8 mouse cellular contexts compared by ENCODE assay signal in genomic region chr7:24628685-24629610, GRCm38 (mm10). TPM values are rescaled to one million over a fixed set of nuclear protein-coding genes. Genes with fewer than 3 reads are reported as not detected.
A peak's percentile ranks its signal among the peaks of the same experiment; 100 is the strongest.
DNase-seq lines count a peak whose midpoint lies in the region; ATAC-seq and TF ChIP-seq lines count a peak whose summit lies in the region.

No protein-coding gene starts in this region.

- peak; percentile 33 for DNase-seq in right cerebral cortex, adult 18-20 months
- no peak for DNase-seq in right cerebral cortex, postnatal 36 days (ENCODE audit: low spot score in 2 of 2)
- DNase-seq in lung, adult 2 months: peak; percentile 78
- DNase-seq in testis, postnatal 14 days (ENCODE audit: low spot score): peak; percentile 90

- peak overlapping the region; percentile 68 for H3K9ac ChIP-seq in embryonic facial prominence, embryonic 13.5 days
- H3K9ac ChIP-seq in heart, embryonic 11.5 days (ENCODE audit: low read depth, low read length): peak overlapping the region; percentile 64; the same call in 1 of the 2 replicates
- peak overlapping the region; percentile 32; the same call in 1 of the 2 replicates for H3K9ac ChIP-seq in kidney, embryonic 14.5 days (ENCODE audit: low read depth, low read length)
- H3K9ac ChIP-seq in neural tube, embryonic 15.5 days (replicated peaks): peak overlapping the region; percentile 36

- H3K9me3 ChIP-seq in embryonic facial prominence, embryonic 13.5 days: no peaks in the 10 kb centered on the region
- no peaks in the 10 kb centered on the region for H3K9me3 ChIP-seq in heart, embryonic 11.5 days (replicated peaks; ENCODE audit: control insufficient read depth, low read length)
- no peaks in the 10 kb centered on the region for H3K9me3 ChIP-seq in kidney, embryonic 14.5 days (ENCODE audit: control insufficient read depth, low read length)
- no peaks in the 10 kb centered on the region for H3K9me3 ChIP-seq in neural tube, embryonic 15.5 days (replicated peaks)

- H3K36me3 ChIP-seq in embryonic facial prominence, embryonic 13.5 days: no peaks in the 10 kb centered on the region
- no peaks in the 10 kb centered on the region for H3K36me3 ChIP-seq in heart, embryonic 11.5 days (ENCODE audit: control insufficient read depth, insufficient read depth, low read length)
- no peaks in the 10 kb centered on the region for H3K36me3 ChIP-seq in kidney, embryonic 14.5 days (ENCODE audit: control insufficient read depth, insufficient read depth, low read length)
- H3K36me3 ChIP-seq in neural tube, embryonic 15.5 days: no peaks in the 10 kb centered on the region

- H3K4me2 ChIP-seq in embryonic facial prominence, embryonic 13.5 days: peak overlapping the region; percentile 66
- H3K4me2 ChIP-seq in heart, embryonic 11.5 days: peak overlapping the region; percentile 64
- peak overlapping the region; percentile 46 for H3K4me2 ChIP-seq in kidney, embryonic 14.5 days (replicated peaks; ENCODE audit: low read depth, low read length)
- peak overlapping the region; percentile 67 for H3K4me2 ChIP-seq in neural tube, embryonic 15.5 days

- peak overlapping the region; percentile 22; the same call in 1 of the 2 replicates for H3K27ac ChIP-seq in embryonic facial prominence, embryonic 13.5 days
- H3K27ac ChIP-seq in heart, embryonic 11.5 days (ENCODE audit: low read depth, low read length): no peak overlapping the region
- no peak overlapping the region for H3K27ac ChIP-seq in kidney, embryonic 14.5 days (ENCODE audit: low read depth, low read length)
- H3K27ac ChIP-seq in neural tube, embryonic 15.5 days (replicated peaks): no peak overlapping the region

- TF ChIP-seq POLR2A in lung, adult 2 months (IDR thresholded peaks at IDR 0.05; ENCODE audit: borderline replicate concordance, extremely low read depth, low read depth, low read length): no peak

- 8% methylated on average over 32 of the region's 33 CpGs for WGBS in embryonic facial prominence, embryonic 13.5 days
- 12% methylated on average over 32 of the region's 33 CpGs for WGBS in heart, embryonic 11.5 days (ENCODE audit: insufficient replicate concordance)
- 10% methylated on average over 33 of the region's 33 CpGs for WGBS in kidney, embryonic 14.5 days
- WGBS in lung, adult 2 months: 8% methylated on average over 33 of the region's 33 CpGs
- WGBS in neural tube, embryonic 15.5 days: 10% methylated on average over 32 of the region's 33 CpGs

- H3K4me3 ChIP-seq in embryonic facial prominence, embryonic 13.5 days: peak overlapping the region; percentile 42
- peak overlapping the region; percentile 23 for H3K4me3 ChIP-seq in heart, embryonic 11.5 days (ENCODE audit: low read depth, low read length)
- H3K4me3 ChIP-seq in kidney, embryonic 14.5 days (ENCODE audit: low read length): peak overlapping the region; percentile 19
- H3K4me3 ChIP-seq in lung, adult 2 months (replicated peaks; ENCODE audit: extremely low read depth, low read depth, low read length): no peak overlapping the region
- peak overlapping the region; percentile 34 for H3K4me3 ChIP-seq in neural tube, embryonic 15.5 days (replicated peaks)

- H3K4me1 ChIP-seq in embryonic facial prominence, embryonic 13.5 days: peaks cover 8% of the 10 kb centered on the region
- H3K4me1 ChIP-seq in heart, embryonic 11.5 days (ENCODE audit: control insufficient read depth, insufficient read depth, low read length): no peaks in the 10 kb centered on the region
- no peaks in the 10 kb centered on the region for H3K4me1 ChIP-seq in kidney, embryonic 14.5 days (ENCODE audit: control insufficient read depth, insufficient read depth, low read length)
- no peaks in the 10 kb centered on the region for H3K4me1 ChIP-seq in lung, adult 2 months (ENCODE audit: control insufficient read depth, insufficient read depth, low read length)
- peaks cover 3% of the 10 kb centered on the region for H3K4me1 ChIP-seq in neural tube, embryonic 15.5 days

- no peaks in the 10 kb centered on the region for H3K27me3 ChIP-seq in embryonic facial prominence, embryonic 13.5 days
- H3K27me3 ChIP-seq in heart, embryonic 11.5 days (ENCODE audit: control insufficient read depth, insufficient read depth, low read length): no peaks in the 10 kb centered on the region; the same call in 1 of the 2 replicates
- H3K27me3 ChIP-seq in kidney, embryonic 14.5 days (ENCODE audit: control insufficient read depth, insufficient read depth, low read length): no peaks in the 10 kb centered on the region
- H3K27me3 ChIP-seq in neural tube, embryonic 15.5 days (replicated peaks): no peaks in the 10 kb centered on the region; the same call in 1 of the 2 replicates

- TF ChIP-seq CTCF in lung, adult 2 months (IDR thresholded peaks at IDR 0.05; ENCODE audit: insufficient read depth, low read length): no peak

- ATAC-seq in embryonic facial prominence, embryonic 13.5 days (ENCODE audit: insufficient number of reproducible peaks, insufficient read depth, low FRiP score, low TSS enrichment, low read depth): peak; percentile 49; the same call in 1 of the 2 replicates
- ATAC-seq in heart, embryonic 11.5 days (replicated peaks; ENCODE audit: insufficient number of reproducible peaks, low FRiP score, low TSS enrichment): peak; percentile 81
- ATAC-seq in kidney, embryonic 14.5 days (ENCODE audit: low FRiP score, low TSS enrichment): peak; percentile 91
- ATAC-seq in neural tube, embryonic 15.5 days (ENCODE audit: low FRiP score): peak; percentile 80

RNA-seq across cellular contexts. Expression of gene Lypd3, which starts 7.4 kb away (rescaled TPM):
- polyA plus RNA-seq in embryonic facial prominence, embryonic 13.5 days (2015; fragmentation: Nextera tagmentation; extraction: Ambion mirVana): 13.7 and 16.0 TPM in 2 replicates
- polyA plus RNA-seq in heart, embryonic 11.5 days (2014; fragmentation: Nextera tagmentation; extraction: Ambion mirVana): 0.09 TPM in 1 of 2 replicates, not detected in the other
- polyA plus RNA-seq in kidney, embryonic 14.5 days (2014; fragmentation: Nextera tagmentation; extraction: Ambion mirVana): 0.27 and 0.76 TPM in 2 replicates
- 0.07 and 63.0 TPM in 2 replicates for polyA plus RNA-seq in lung, adult 2 months (2012; rRNA removed)
- polyA plus RNA-seq in neural tube, embryonic 15.5 days (2015; fragmentation: Nextera tagmentation; extraction: Ambion mirVana): 0.36 and 0.78 TPM in 2 replicates

RNA-seq across cellular contexts. Expression of gene Phldb3, which starts 18.4 kb away (rescaled TPM):
- polyA plus RNA-seq in embryonic facial prominence, embryonic 13.5 days (2015; fragmentation: Nextera tagmentation; extraction: Ambion mirVana): 0.37 and 0.65 TPM in 2 replicates
- 0.06 TPM in 1 of 2 replicates, not detected in the other for polyA plus RNA-seq in heart, embryonic 11.5 days (2014; fragmentation: Nextera tagmentation; extraction: Ambion mirVana)
- 0.24 and 0.32 TPM in 2 replicates for polyA plus RNA-seq in kidney, embryonic 14.5 days (2014; fragmentation: Nextera tagmentation; extraction: Ambion mirVana)
- 3.6 and 5.9 TPM in 2 replicates for polyA plus RNA-seq in lung, adult 2 months (2012; rRNA removed)
- 0.37 TPM in 1 of 2 replicates, not detected in the other for polyA plus RNA-seq in neural tube, embryonic 15.5 days (2015; fragmentation: Nextera tagmentation; extraction: Ambion mirVana)

RNA-seq across cellular contexts. Expression of gene Zfp575, which starts 41.5 kb away (rescaled TPM):
- 7.0 and 7.3 TPM in 2 replicates for polyA plus RNA-seq in embryonic facial prominence, embryonic 13.5 days (2015; fragmentation: Nextera tagmentation; extraction: Ambion mirVana)
- polyA plus RNA-seq in heart, embryonic 11.5 days (2014; fragmentation: Nextera tagmentation; extraction: Ambion mirVana): 0.42 and 0.44 TPM in 2 replicates
- 2.5 and 3.0 TPM in 2 replicates for polyA plus RNA-seq in kidney, embryonic 14.5 days (2014; fragmentation: Nextera tagmentation; extraction: Ambion mirVana)
- polyA plus RNA-seq in lung, adult 2 months (2012; rRNA removed): 0.16 and 0.27 TPM in 2 replicates
- polyA plus RNA-seq in neural tube, embryonic 15.5 days (2015; fragmentation: Nextera tagmentation; extraction: Ambion mirVana): 12.9 and 17.5 TPM in 2 replicates

RNA-seq across cellular contexts. Expression of gene Ethe1, which starts 41.6 kb away (rescaled TPM):
- polyA plus RNA-seq in embryonic facial prominence, embryonic 13.5 days (2015; fragmentation: Nextera tagmentation; extraction: Ambion mirVana): 24.0 and 26.0 TPM in 2 replicates
- polyA plus RNA-seq in heart, embryonic 11.5 days (2014; fragmentation: Nextera tagmentation; extraction: Ambion mirVana): 23.4 and 23.9 TPM in 2 replicates
- polyA plus RNA-seq in kidney, embryonic 14.5 days (2014; fragmentation: Nextera tagmentation; extraction: Ambion mirVana): 51.8 and 53.6 TPM in 2 replicates
- 20.2 and 24.5 TPM in 2 replicates for polyA plus RNA-seq in lung, adult 2 months (2012; rRNA removed)
- 29.3 and 33.2 TPM in 2 replicates for polyA plus RNA-seq in neural tube, embryonic 15.5 days (2015; fragmentation: Nextera tagmentation; extraction: Ambion mirVana)

RNA-seq across cellular contexts. Expression of gene Tex101, which starts 47.5 kb away (rescaled TPM):
- not detected in 2 replicates for polyA plus RNA-seq in embryonic facial prominence, embryonic 13.5 days (2015; fragmentation: Nextera tagmentation; extraction: Ambion mirVana)
- polyA plus RNA-seq in heart, embryonic 11.5 days (2014; fragmentation: Nextera tagmentation; extraction: Ambion mirVana): not detected in 2 replicates
- not detected in 2 replicates for polyA plus RNA-seq in kidney, embryonic 14.5 days (2014; fragmentation: Nextera tagmentation; extraction: Ambion mirVana)
- polyA plus RNA-seq in lung, adult 2 months (2012; rRNA removed): 0.18 TPM in 1 of 2 replicates, not detected in the other
- not detected in 2 replicates for polyA plus RNA-seq in neural tube, embryonic 15.5 days (2015; fragmentation: Nextera tagmentation; extraction: Ambion mirVana)

Comparison
In these comparisons a context has a peak if more than half of its experiments do, and no peak if none do; other contexts are left out.
1. DNase-seq: peak in right cerebral cortex, adult 18-20 months (single experiment), lung, adult 2 months (single experiment) and testis, postnatal 14 days (single experiment); none in right cerebral cortex, postnatal 36 days (0 of 2).
2. Peak in every context shown above with its lines, with median percentiles within 50 percentile points of each other: ATAC-seq, H3K4me2 ChIP-seq and H3K9ac ChIP-seq.